Mouse (Mus musculus) urinary bladder, postnatal 10 days (tissue): Measurements from ENCODE around the gene Cryab.
A peak's percentile ranks its signal among the peaks of the same experiment; 100 is the strongest.

Source experiments
- DNase-seq: peaks from one replicate; pipeline ENCODE4 v3.0.0; 2022; ENCODE audit warnings: low spot score

Gene Cryab

GRCm38 (mm10) chr9:50742744-50743143 is 8.4 kb upstream of the Cryab start:
- no peak for DNase-seq

- no peak for DNase-seq
Observed at GRCm38 (mm10) chr9:50745806-50746205, 5.3 kb upstream of the Cryab start.

- DNase-seq = no peak
Observed at GRCm38 (mm10) chr9:50746214-50746677, 4.9 kb upstream of the Cryab start, which contains the start of gene 2310030G06Rik. Gene 2310030G06Rik (minus strand): TSS chr9:50746536.

- no peak for DNase-seq
Observed at GRCm38 (mm10) chr9:50750706-50751105, 419 bp upstream of the Cryab start.

- no peak for DNase-seq
Observed at GRCm38 (mm10) chr9:50752054-50752602, 1.0 kb downstream of the Cryab start, which contains the start of gene Hspb2. Gene Hspb2 (minus strand): TSS chr9:50752354.

- no peak for DNase-seq
Observed at GRCm38 (mm10) chr9:50752784-50753615, 1.9 kb downstream of the Cryab start.

- DNase-seq = no peak
Observed at GRCm38 (mm10) chr9:50753947-50754346, 2.8 kb downstream of the Cryab start.

- no peak for DNase-seq
Observed at GRCm38 (mm10) chr9:50756711-50757110, 5.6 kb downstream of the Cryab start.

GRCm38 (mm10) chr9:50761520-50762243 is 10.6 kb downstream of the Cryab start:
- DNase-seq = no peak

- DNase-seq = no peak
Observed at GRCm38 (mm10) chr9:50763331-50763730, 12.2 kb downstream of the Cryab start.

GRCm38 (mm10) chr9:50767531-50768106 is 16.5 kb downstream of the Cryab start:
- no peak for DNase-seq

- peak; percentile 96 for DNase-seq
Observed at GRCm38 (mm10) chr9:50768107-50769002, 17.2 kb downstream of the Cryab start, which contains the start of gene Fdxacb1. Gene Fdxacb1 (plus strand): TSS chr9:50768236.

- DNase-seq = no peak
Observed at GRCm38 (mm10) chr9:50770011-50770410, 18.9 kb downstream of the Cryab start.

GRCm38 (mm10) chr9:50774026-50774462 is 22.9 kb downstream of the Cryab start:
- no peak for DNase-seq

GRCm38 (mm10) chr9:50774991-50775612 is 24.0 kb downstream of the Cryab start, which contains the start of the genes Alg9 and 1110032A03Rik:
Gene Alg9 (plus strand): TSS chr9:50775019.
Gene 1110032A03Rik (minus strand): TSS chr9:50775520.
- DNase-seq = peak; percentile 65

GRCm38 (mm10) chr9:50775662-50776126 is 24.6 kb downstream of the Cryab start:
- no peak for DNase-seq

- no peak for DNase-seq
Observed at GRCm38 (mm10) chr9:50776162-50776760, 25.1 kb downstream of the Cryab start.

- no peak for DNase-seq
Observed at GRCm38 (mm10) chr9:50782155-50782554, 31.0 kb downstream of the Cryab start.

- no peak for DNase-seq
Observed at GRCm38 (mm10) chr9:50795266-50795665, 44.1 kb downstream of the Cryab start.

GRCm38 (mm10) chr9:50796776-50797175 is 45.7 kb downstream of the Cryab start:
- DNase-seq = no peak
